Mouse (Mus musculus) monocyte, adult 5-6 weeks (primary cell): ENCODE data around the gene Rapgefl1. TPM values are rescaled to one million over a fixed set of nuclear protein-coding genes. Genes with fewer than 3 reads are reported as not detected.
"Not testable (repeated sequence)": the region's sequence is repeated elsewhere in the genome, so short reads cannot be mapped to it uniquely, and the experiment has no call there.

ENCODE experiments used
- ATAC-seq: fragments of 153-309, 156-312 bp; replicated peaks from 2 replicates; pipeline ENCODE4 v1.8.0; 2017; ENCODE audit warnings: mild to moderate bottlenecking; ENCODE audit not compliant: low TSS enrichment, insufficient number of reproducible peaks, severe bottlenecking, poor library complexity, low FRiP score
- total RNA-seq: library from RNA; stranded (forward); fragments of 200-1000, 200-491, 200-594 nt; gene quantifications from 3 replicates; pipeline ENCODE4 v1.2.3, GENCODE M21; 2017

The Rapgefl1 gene
- total RNA-seq, 1 experiment from 2014 or later: not detected

- no peak for ATAC-seq
These were observed 28.2 kb upstream of the Rapgefl1 start for GRCm38 (mm10) chr11:98808417-98808816.

GRCm38 (mm10) chr11:98809457-98810290, 26.9 kb upstream of the Rapgefl1 start:
- ATAC-seq: peak; percentile 99

DNA sequence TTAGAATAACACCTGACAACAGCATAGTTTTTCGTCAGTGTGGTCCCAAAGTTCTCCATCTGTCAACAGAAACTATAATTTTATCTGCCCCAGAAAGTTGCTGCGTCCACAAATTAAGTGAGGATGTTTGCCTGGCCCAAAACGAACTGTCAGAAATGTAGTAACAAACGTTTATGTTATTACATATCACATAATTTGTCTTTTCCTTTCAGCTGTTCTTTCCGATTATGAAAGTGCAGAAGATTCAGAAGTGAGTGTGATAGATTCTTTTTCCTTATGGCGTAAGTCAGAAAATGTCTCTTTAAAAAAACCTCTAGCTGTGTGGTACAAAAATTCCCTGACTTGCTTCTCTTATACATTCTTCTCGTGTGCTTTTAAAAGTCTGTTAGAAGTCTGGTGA, 25.9 kb upstream of the Rapgefl1 start:
- no peak for ATAC-seq

DNA sequence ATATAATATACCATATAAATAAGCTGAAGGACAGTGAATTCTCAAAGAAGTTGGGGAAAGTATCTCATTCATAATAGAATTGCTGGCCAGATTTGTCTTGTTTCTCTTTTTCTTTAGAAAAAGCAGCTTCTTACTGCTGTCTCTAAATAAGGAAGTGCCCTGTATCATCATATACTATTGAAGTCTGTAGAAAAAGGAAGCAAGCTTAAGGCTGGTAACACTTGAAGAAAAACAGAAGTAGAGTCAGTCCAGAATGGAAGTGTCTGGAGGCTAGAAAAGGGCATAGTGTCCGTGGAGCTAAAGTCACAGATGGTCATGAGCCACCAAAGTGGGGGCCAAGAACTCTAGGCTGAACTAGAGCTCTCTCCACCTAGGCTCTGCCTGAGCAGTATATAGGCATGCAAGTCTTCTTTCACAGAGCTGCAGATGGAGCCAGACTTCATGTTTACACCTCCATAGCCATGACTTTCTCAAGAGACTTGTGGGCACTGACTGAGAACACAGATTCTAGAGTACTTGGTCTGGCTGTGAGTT, 19.8 kb upstream of the Rapgefl1 start:
- peak; percentile 94 for ATAC-seq

DNA sequence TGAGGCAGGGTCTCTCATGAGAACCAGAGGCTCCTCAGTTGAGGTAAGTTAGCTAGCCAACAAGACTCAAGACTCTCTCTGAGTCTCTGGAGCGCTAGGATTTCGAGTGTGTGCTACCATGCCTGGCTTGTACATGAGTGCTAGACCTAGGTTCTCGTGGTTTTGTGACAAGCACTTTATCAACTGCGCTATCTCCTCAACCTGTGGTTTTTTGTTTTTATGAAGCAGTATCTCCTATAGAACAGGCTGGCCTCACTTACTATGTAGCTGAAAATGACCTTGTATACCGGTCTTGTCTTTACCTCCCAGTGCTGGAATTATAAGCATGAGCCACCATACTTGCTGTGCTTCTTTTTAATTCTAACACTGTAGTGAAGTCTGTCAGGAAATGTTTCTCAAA, 15.6 kb upstream of the Rapgefl1 start:
- ATAC-seq: no peak

GRCm38 (mm10) chr11:98826071-98826470, 10.5 kb upstream of the Rapgefl1 start:
- not testable (repeated sequence) for ATAC-seq

- ATAC-seq: no peak
These were observed 8.7 kb upstream of the Rapgefl1 start for GRCm38 (mm10) chr11:98827877-98828276.

- ATAC-seq: peak; percentile 73
These were observed 7.4 kb upstream of the Rapgefl1 start for GRCm38 (mm10) chr11:98829091-98829775.

DNA sequence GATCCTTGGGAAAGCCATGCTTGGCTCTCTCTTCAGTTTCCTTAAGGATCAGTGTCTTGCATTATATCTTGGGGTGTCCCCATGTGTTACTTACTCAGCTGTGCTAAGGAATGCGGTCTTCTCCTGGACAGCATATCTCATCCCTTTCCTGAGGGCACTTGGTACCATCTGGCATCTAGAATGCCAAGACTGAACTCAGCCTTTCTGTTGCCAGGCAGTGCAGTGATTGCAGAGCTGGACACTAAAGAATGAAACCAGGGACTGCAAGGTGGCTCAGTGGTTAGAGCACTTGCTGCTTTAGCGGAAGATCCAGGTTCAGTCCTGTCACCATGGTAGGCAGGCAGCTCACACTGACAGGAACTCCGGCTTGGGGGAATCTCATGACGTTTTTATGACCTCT, 6.7 kb upstream of the Rapgefl1 start:
- no peak for ATAC-seq

- no peak for ATAC-seq
These were observed 1.3 kb upstream of the Rapgefl1 start for GRCm38 (mm10) chr11:98835296-98835695.

GRCm38 (mm10) chr11:98835725-98836124, 860 bp upstream of the Rapgefl1 start:
- ATAC-seq: no peak

GRCm38 (mm10) chr11:98836128-98836527, 457 bp upstream of the Rapgefl1 start:
- ATAC-seq: no peak

DNA sequence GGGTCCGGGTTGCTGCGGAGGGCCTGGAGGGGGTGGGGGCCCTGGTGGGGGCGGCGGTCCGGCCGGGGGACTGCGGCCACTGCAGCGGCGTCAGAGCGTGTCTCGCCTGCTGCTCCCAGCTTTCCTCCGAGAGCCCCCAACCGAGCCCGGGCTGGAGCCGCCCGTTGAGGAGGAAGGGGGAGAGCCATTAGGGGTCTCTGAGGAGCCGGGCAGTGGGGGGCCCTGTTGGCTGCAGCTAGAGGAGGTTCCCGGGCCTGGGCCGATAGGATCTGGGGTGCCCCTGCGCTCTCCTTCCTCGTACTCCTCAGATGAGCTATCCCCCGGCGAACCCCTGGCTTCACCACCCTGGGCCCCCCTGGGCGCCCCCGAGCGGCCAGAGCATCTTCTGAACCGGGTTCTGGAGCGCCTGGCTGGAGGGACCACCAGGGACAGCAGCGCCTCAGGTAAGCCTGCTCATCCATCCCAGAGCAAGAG, 683 bp downstream of the Rapgefl1 start:
- no peak for ATAC-seq

GRCm38 (mm10) chr11:98837917-98838316, 1.3 kb downstream of the Rapgefl1 start:
- no peak for ATAC-seq

DNA sequence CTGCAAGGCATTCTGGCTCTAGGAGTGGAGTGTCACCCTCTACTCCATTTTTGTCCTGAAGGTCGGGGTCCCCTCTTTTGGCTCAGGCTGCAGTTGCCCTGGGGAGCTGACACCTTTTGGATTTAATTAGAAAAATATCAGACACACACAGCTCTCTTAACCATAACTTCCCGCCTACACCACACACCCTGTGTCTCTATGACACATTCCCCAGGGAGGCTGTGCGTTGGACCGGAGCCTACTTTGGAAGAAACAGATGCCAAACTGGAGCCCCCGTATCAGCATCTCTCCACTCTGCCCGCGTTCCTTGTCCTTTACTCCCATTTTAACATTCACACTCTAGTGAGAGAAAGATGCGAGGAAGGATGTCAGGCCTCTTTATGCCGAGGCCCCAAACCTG, 1.9 kb downstream of the Rapgefl1 start:
- ATAC-seq: no peak

DNA sequence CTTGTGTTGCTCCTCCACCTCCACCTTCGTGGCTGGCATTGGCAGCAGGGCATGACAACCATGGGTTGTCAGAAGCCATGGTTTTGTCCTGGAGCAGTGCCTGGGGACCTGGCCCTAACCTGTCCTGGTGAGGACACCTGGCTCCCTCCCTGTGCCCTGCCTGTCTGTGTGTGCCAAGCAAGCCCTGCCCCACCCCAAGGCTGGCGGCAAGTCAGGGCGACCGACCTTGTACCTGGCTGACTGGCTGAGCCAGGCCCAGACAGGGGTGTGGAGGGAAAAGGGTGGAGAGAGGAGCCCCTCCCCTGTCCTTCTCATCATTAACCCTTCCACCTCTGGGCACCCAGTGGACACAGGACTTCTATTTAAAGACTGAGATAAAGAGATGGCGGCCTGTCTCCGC, 2.8 kb downstream of the Rapgefl1 start:
- no peak for ATAC-seq

DNA sequence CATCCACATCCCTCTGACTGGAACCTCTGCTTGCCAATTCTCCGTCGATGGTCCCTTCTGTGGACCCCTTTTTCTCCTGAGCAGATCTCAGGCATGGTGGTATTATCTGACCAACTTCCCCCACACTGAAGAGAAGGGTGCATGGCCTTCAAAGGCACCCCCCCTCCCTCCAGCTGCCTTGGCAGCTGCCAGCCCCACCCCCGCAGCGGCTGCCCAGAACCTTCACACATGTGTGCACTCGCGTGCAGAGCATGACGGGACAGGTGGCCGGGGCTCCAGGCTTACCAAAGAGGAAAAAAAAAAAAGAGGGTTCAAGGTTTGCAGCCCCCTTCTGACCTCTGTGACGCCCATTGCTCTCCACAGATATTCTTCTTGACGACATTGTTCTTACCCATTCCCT, 3.3 kb downstream of the Rapgefl1 start:
- ATAC-seq: no peak

DNA sequence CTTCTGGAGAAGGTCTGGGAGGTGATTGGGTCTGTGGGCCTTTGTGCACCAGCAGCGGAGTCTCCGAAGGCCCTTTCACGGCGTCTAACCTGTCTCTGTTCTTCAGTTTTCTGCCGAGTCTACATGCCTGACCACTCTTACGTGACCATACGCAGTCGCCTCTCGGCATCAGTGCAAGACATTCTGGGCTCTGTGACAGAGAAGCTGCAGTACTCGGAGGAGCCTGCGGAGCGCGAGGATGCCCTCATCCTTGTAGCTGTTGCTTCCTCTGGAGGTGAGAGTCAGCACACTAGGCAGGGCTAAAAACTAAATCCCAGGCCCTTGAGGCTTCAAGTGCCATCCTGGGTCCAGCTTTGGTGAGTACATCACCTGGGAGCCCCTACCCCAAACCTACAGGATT, 9.4 kb downstream of the Rapgefl1 start:
- ATAC-seq: no peak

- ATAC-seq: no peak
These were observed 10.4 kb downstream of the Rapgefl1 start for GRCm38 (mm10) chr11:98846865-98847604.
